ENCODE assay signal across 11 mouse cellular contexts in the genomic region with DNA sequence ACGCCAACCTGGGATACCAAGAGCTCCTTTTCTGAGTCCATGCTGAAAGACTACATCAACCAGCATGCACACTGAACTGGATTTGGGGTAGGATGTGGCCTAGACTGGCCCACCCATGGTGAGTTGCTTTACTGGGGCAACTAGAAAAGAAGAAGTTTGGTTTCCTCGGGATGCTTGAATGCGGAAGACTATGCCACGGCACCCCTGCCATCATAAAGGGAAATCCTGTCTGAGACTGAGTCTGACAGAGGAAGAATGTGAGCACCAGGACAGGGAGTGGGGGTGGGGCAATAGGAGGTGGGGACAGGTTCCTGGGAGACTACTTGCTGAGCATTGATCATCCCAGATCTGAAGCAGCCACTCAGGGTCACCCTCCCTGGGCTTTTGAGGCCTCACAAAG. TPM values are rescaled to one million over a fixed set of nuclear protein-coding genes. Genes with fewer than 3 reads are reported as not detected.
A peak's percentile ranks its signal among the peaks of the same experiment; 100 is the strongest.
DNase-seq lines count a peak whose midpoint lies in the region; ATAC-seq and TF ChIP-seq lines count a peak whose summit lies in the region.
"Had no signal": no experiment of that assay in that cellular context is flagged by ENCODE, and none has a peak within 500 bp of the region (broad histone marks: within the 10 kb centered on the region; RNA-seq: fewer than 3 reads in every experiment).

No protein-coding gene starts in this region.

- H3K9ac ChIP-seq in hindbrain, embryonic 13.5 days, result no peak overlapping the region
- no peak overlapping the region for H3K9ac ChIP-seq in hindbrain, embryonic 11.5 days (ENCODE audit: low read depth, low read length)
- H3K9ac ChIP-seq in midbrain, embryonic 13.5 days (replicated peaks), result no peak overlapping the region
- H3K9ac ChIP-seq in midbrain, postnatal 0 days (replicated peaks; ENCODE audit: low read length, poor library complexity, severe bottlenecking), result no peak overlapping the region
- no peak overlapping the region; the same call in 1 of the 2 replicates for H3K9ac ChIP-seq in forebrain, embryonic 15.5 days (replicated peaks)
- H3K9ac ChIP-seq in neural tube, embryonic 15.5 days (replicated peaks), result no peak overlapping the region
- H3K9ac ChIP-seq: liver, embryonic 14.5 days had no signal

- H3K4me2 ChIP-seq in hindbrain, embryonic 13.5 days, result no peak overlapping the region
- no peak overlapping the region for H3K4me2 ChIP-seq in hindbrain, embryonic 11.5 days (replicated peaks; ENCODE audit: low read depth, low read length)
- no peak overlapping the region for H3K4me2 ChIP-seq in midbrain, embryonic 13.5 days (replicated peaks)
- H3K4me2 ChIP-seq in midbrain, postnatal 0 days (ENCODE audit: low read depth, low read length, poor library complexity, severe bottlenecking), result no peak overlapping the region
- H3K4me2 ChIP-seq in forebrain, embryonic 15.5 days (replicated peaks), result no peak overlapping the region
- no peak overlapping the region for H3K4me2 ChIP-seq in neural tube, embryonic 15.5 days

- H3K4me1 ChIP-seq in hindbrain, embryonic 13.5 days (replicated peaks), result peaks cover 60% of the 10 kb centered on the region
- H3K4me1 ChIP-seq in hindbrain, embryonic 11.5 days (replicated peaks; ENCODE audit: control insufficient read depth, insufficient read depth, low read length), result peaks cover 14% of the 10 kb centered on the region; the same call in 1 of the 2 replicates
- peaks cover 55% of the 10 kb centered on the region for H3K4me1 ChIP-seq in midbrain, embryonic 13.5 days (replicated peaks)
- H3K4me1 ChIP-seq in midbrain, postnatal 0 days (ENCODE audit: insufficient read depth, low read length), result peaks cover 13% of the 10 kb centered on the region
- peaks cover 56% of the 10 kb centered on the region for H3K4me1 ChIP-seq in forebrain, embryonic 15.5 days
- peaks cover 61% of the 10 kb centered on the region for H3K4me1 ChIP-seq in neural tube, embryonic 15.5 days

- TF ChIP-seq CTCF in midbrain, postnatal 0 days (IDR thresholded peaks at IDR 0.05), result no peak

- no peak overlapping the region for H3K4me3 ChIP-seq in hindbrain, embryonic 13.5 days
- H3K4me3 ChIP-seq in hindbrain, embryonic 11.5 days (ENCODE audit: low read depth, low read length), result no peak overlapping the region
- H3K4me3 ChIP-seq in midbrain, embryonic 13.5 days (replicated peaks), result no peak overlapping the region
- no peak overlapping the region for H3K4me3 ChIP-seq in midbrain, postnatal 0 days (ENCODE audit: low read depth, low read length)
- no peak overlapping the region for H3K4me3 ChIP-seq in forebrain, embryonic 15.5 days
- no peak overlapping the region for H3K4me3 ChIP-seq in neural tube, embryonic 15.5 days (replicated peaks)

- peaks cover 12% of the 10 kb centered on the region for H3K36me3 ChIP-seq in hindbrain, embryonic 13.5 days
- no peaks in the 10 kb centered on the region for H3K36me3 ChIP-seq in hindbrain, embryonic 11.5 days (ENCODE audit: control insufficient read depth, insufficient read depth, low read length)
- H3K36me3 ChIP-seq in midbrain, embryonic 13.5 days, result peaks cover 2% of the 10 kb centered on the region; the same call in 1 of the 2 replicates
- no peaks in the 10 kb centered on the region; the same call in 1 of the 2 replicates for H3K36me3 ChIP-seq in midbrain, postnatal 0 days (ENCODE audit: insufficient read depth, low read length)
- H3K36me3 ChIP-seq in forebrain, embryonic 15.5 days, result 0 out of 2 replicates have a peak, but pooled peaks cover 2% of the 10 kb centered on the region
- H3K36me3 ChIP-seq in neural tube, embryonic 15.5 days, result peaks cover 3% of the 10 kb centered on the region; the same call in 1 of the 2 replicates

- no peaks in the 10 kb centered on the region for H3K27me3 ChIP-seq in hindbrain, embryonic 13.5 days
- H3K27me3 ChIP-seq in hindbrain, embryonic 11.5 days (ENCODE audit: control insufficient read depth, insufficient read depth, low read length), result 0 out of 2 replicates have a peak, but pooled peaks cover 2% of the 10 kb centered on the region
- no peaks in the 10 kb centered on the region for H3K27me3 ChIP-seq in midbrain, embryonic 13.5 days
- no peaks in the 10 kb centered on the region for H3K27me3 ChIP-seq in midbrain, postnatal 0 days (ENCODE audit: insufficient read depth, low read length)
- no peaks in the 10 kb centered on the region for H3K27me3 ChIP-seq in forebrain, embryonic 15.5 days
- H3K27me3 ChIP-seq in neural tube, embryonic 15.5 days (replicated peaks), result no peaks in the 10 kb centered on the region

- H3K27ac ChIP-seq in hindbrain, embryonic 13.5 days, result peak overlapping the region; percentile 74
- no peak overlapping the region for H3K27ac ChIP-seq in hindbrain, embryonic 11.5 days (ENCODE audit: low read depth, low read length)
- H3K27ac ChIP-seq in midbrain, embryonic 13.5 days, result 0 out of 2 replicates have a peak overlapping the region, but pooled peaks have one; percentile 65
- H3K27ac ChIP-seq in midbrain, postnatal 0 days (ENCODE audit: low read depth, low read length), result no peak overlapping the region
- H3K27ac ChIP-seq in forebrain, embryonic 15.5 days (replicated peaks), result peak overlapping the region; percentile 75
- 0 out of 2 replicates have a peak overlapping the region, but pooled peaks have one; percentile 29 for H3K27ac ChIP-seq in neural tube, embryonic 15.5 days (replicated peaks)
- H3K27ac ChIP-seq: liver, embryonic 14.5 days had no signal

- H3K9me3 ChIP-seq in hindbrain, embryonic 13.5 days, result no peaks in the 10 kb centered on the region
- H3K9me3 ChIP-seq in hindbrain, embryonic 11.5 days (ENCODE audit: control insufficient read depth, low read length), result no peaks in the 10 kb centered on the region
- H3K9me3 ChIP-seq in midbrain, embryonic 13.5 days, result no peaks in the 10 kb centered on the region
- H3K9me3 ChIP-seq in midbrain, postnatal 0 days (ENCODE audit: low read length), result no peaks in the 10 kb centered on the region
- H3K9me3 ChIP-seq in forebrain, embryonic 15.5 days, result no peaks in the 10 kb centered on the region
- no peaks in the 10 kb centered on the region for H3K9me3 ChIP-seq in neural tube, embryonic 15.5 days (replicated peaks)

- WGBS in hindbrain, embryonic 13.5 days, result 60% methylated on average over 4 of the region's 4 CpGs
- 71% methylated on average over 4 of the region's 4 CpGs for WGBS in hindbrain, embryonic 11.5 days
- 71% methylated on average over 4 of the region's 4 CpGs for whole genome bisulfite sequencing in midbrain, embryonic 13.5 days
- WGBS in midbrain, postnatal 0 days, result 52% methylated on average over 4 of the region's 4 CpGs
- WGBS in forebrain, embryonic 15.5 days, result 51% methylated on average over 4 of the region's 4 CpGs
- WGBS in neural tube, embryonic 15.5 days, result 67% methylated on average over 4 of the region's 4 CpGs

- no peak for ATAC-seq in hindbrain, embryonic 13.5 days (ENCODE audit: low FRiP score)
- no peak for ATAC-seq in hindbrain, embryonic 11.5 days (ENCODE audit: low FRiP score)
- ATAC-seq in midbrain, embryonic 13.5 days, result no peak
- ATAC-seq in midbrain, postnatal 0 days (ENCODE audit: low FRiP score), result no peak
- no peak for ATAC-seq in forebrain, embryonic 15.5 days (replicated peaks)
- ATAC-seq in neural tube, embryonic 15.5 days (ENCODE audit: low FRiP score), result no peak

- DNase-seq in hindbrain, embryonic 11.5 days (ENCODE audit: low spot score), result no peak
- no peak for DNase-seq in midbrain, postnatal 0 days (ENCODE audit: low spot score)
- DNase-seq in embryo, embryonic 10 days (ENCODE audit: low spot score), result no peak
- DNase-seq in kidney, adult 9 months, result no peak
- DNase-seq: gastrocnemius, postnatal 25 days; kidney, postnatal 10 days had no signal

RNA-seq across cellular contexts. Expression of a gene that starts 32.6 kb away (rescaled TPM):
- 4.2 and 4.9 TPM in 2 replicates for polyA plus RNA-seq in hindbrain, embryonic 13.5 days (2015; fragmentation: Nextera tagmentation; extraction: Ambion mirVana)
- 5.8 and 6.0 TPM in 2 replicates for polyA plus RNA-seq in hindbrain, embryonic 11.5 days (2014; fragmentation: Nextera tagmentation; extraction: Ambion mirVana)
- polyA plus RNA-seq in midbrain, embryonic 13.5 days (2015; fragmentation: Nextera tagmentation; extraction: Ambion mirVana), result 3.6 and 4.2 TPM in 2 replicates
- 10.0 and 12.6 TPM in 2 replicates for total RNA-seq in midbrain, postnatal 0 days (2014; rRNA removed)
- polyA plus RNA-seq in midbrain, postnatal 0 days (2015; fragmentation: Nextera tagmentation; extraction: Ambion mirVana), result 3.6 and 4.1 TPM in 2 replicates
- 7.4 and 7.9 TPM in 2 replicates for polyA plus RNA-seq in forebrain, embryonic 15.5 days (2015; fragmentation: Nextera tagmentation; extraction: Ambion mirVana)
- polyA plus RNA-seq in neural tube, embryonic 15.5 days (2015; fragmentation: Nextera tagmentation; extraction: Ambion mirVana), result 6.1 and 6.6 TPM in 2 replicates

RNA-seq across cellular contexts. Expression of a gene that starts 32.7 kb away (rescaled TPM):
- polyA plus RNA-seq in hindbrain, embryonic 13.5 days (2015; fragmentation: Nextera tagmentation; extraction: Ambion mirVana), result 13.2 and 13.4 TPM in 2 replicates
- 5.9 and 6.3 TPM in 2 replicates for polyA plus RNA-seq in hindbrain, embryonic 11.5 days (2014; fragmentation: Nextera tagmentation; extraction: Ambion mirVana)
- polyA plus RNA-seq in midbrain, embryonic 13.5 days (2015; fragmentation: Nextera tagmentation; extraction: Ambion mirVana), result 9.8 and 11.6 TPM in 2 replicates
- total RNA-seq in midbrain, postnatal 0 days (2014; rRNA removed), result 6.7 and 11.6 TPM in 2 replicates
- polyA plus RNA-seq in midbrain, postnatal 0 days (2015; fragmentation: Nextera tagmentation; extraction: Ambion mirVana), result 9.8 and 11.6 TPM in 2 replicates
- polyA plus RNA-seq in forebrain, embryonic 15.5 days (2015; fragmentation: Nextera tagmentation; extraction: Ambion mirVana), result 14.4 and 16.1 TPM in 2 replicates
- 15.3 and 19.0 TPM in 2 replicates for polyA plus RNA-seq in neural tube, embryonic 15.5 days (2015; fragmentation: Nextera tagmentation; extraction: Ambion mirVana)

Comparison
In these comparisons a context has a peak if more than half of its experiments do, and no peak if none do; other contexts are left out.
1. H3K27ac ChIP-seq: peak in hindbrain, embryonic 13.5 days (single experiment), midbrain, embryonic 13.5 days (single experiment), forebrain, embryonic 15.5 days (single experiment) and neural tube, embryonic 15.5 days (single experiment); none in hindbrain, embryonic 11.5 days (single experiment) and midbrain, postnatal 0 days (single experiment).